Mouse (Mus musculus): ENCODE data around the gene Pex12.

DNA sequence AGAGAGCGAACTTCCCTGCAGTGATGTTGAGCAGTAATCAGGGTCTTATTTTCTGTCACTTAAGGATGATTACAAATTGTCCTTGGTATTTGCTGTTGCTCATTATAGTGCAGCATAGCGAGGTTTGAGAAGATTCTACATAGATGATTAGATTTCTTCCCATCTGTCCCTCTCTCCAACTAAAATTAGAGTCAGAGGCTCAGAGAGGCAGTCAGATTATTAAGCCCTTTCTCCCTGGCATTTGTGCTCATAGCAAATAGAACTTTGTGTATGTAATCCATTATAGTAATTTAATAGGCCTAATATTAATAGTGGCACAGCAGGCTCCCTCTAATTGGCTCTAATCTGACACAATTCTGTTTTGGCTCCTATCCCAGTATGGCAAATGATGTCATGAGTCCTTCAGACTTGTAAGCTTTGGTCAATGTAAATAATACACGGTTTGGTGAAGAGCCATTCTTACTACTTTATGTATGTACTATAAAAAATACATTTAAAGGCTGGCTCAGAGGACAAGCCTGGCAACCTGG is 39.4 kb upstream of the Pex12 start:
- TF ChIP-seq CTCF (IDR thresholded peaks at IDR 0.05; ENCODE audit: low read depth), result no peak
- TF ChIP-seq EP300 (IDR thresholded peaks at IDR 0.05; ENCODE audit: low read depth), result no peak
